Mouse (Mus musculus) intestine, embryonic 16.5 days (tissue): ENCODE data around the gene Hmgb1. TPM values are rescaled to one million over a fixed set of nuclear protein-coding genes. Genes with fewer than 3 reads are reported as not detected.
A peak's percentile ranks its signal among the peaks of the same experiment; 100 is the strongest.

Experiments
- ATAC-seq: fragments of 200-750 bp; cut with Nextera tagmentation; 2 replicates; pipeline ENCODE4 v1.8.0; 2017; ENCODE audit warnings: moderate TSS enrichment, moderate library complexity
- H3K27ac ChIP-seq: fragments of 300-500 bp; sonication (generic); 2 replicates; pipeline ENCODE4 v1.5.1; 2014; ENCODE audit warnings: mild to moderate bottlenecking, low read length
- H3K27me3 ChIP-seq: fragments of 300-500 bp; sonication (generic); replicated peaks from 2 replicates; pipeline ENCODE4 v1.6.1; 2014; ENCODE audit warnings: low read length, control low read depth, mixed read lengths; ENCODE audit not compliant: control insufficient read depth, insufficient read depth
- H3K36me3 ChIP-seq: fragments of 300-500 bp; sonication (generic); 2 replicates; pipeline ENCODE4 v1.6.1; 2014; ENCODE audit warnings: low read length, control low read depth; ENCODE audit not compliant: control insufficient read depth, insufficient read depth
- H3K4me1 ChIP-seq: fragments of 300-500 bp; sonication (generic); 2 replicates; pipeline ENCODE4 v1.6.1; 2014; ENCODE audit warnings: low read length, control low read depth, mixed read lengths; ENCODE audit not compliant: control insufficient read depth, insufficient read depth
- H3K4me2 ChIP-seq: fragments of 300-500 bp; sonication (generic); 2 replicates; pipeline ENCODE4 v1.6.1; 2014; ENCODE audit warnings: low read depth, low read length, control low read depth
- H3K4me3 ChIP-seq: fragments of 300-500 bp; sonication (generic); 2 replicates; pipeline ENCODE4 v1.5.1; 2014; ENCODE audit warnings: mild to moderate bottlenecking, low read length
- H3K9ac ChIP-seq: fragments of 300-500 bp; sonication (generic); 2 replicates; pipeline ENCODE4 v1.6.1; 2014; ENCODE audit warnings: low read depth, low read length
- H3K9me3 ChIP-seq: fragments of 300-500 bp; sonication (generic); 2 replicates; pipeline ENCODE4 v1.6.1; 2016; ENCODE audit warnings: low read length, control low read depth; ENCODE audit not compliant: control insufficient read depth
- WGBS: fragments of 180-500 bp; shearing (Covaris S2); extraction: QIAGEN DNeasy Blood & Tissue Kit; methylation state at CpG from one replicate; pipeline ENCODE4 v1.1.7; 2014; 5-methylcytosine and 5-hydroxymethylcytosine counted together
- polyA plus RNA-seq: library from polyadenylated mRNA; unstranded; fragments of >200 nt; fragmentation: Nextera tagmentation; extraction: Ambion mirVana; gene quantifications from 2 replicates; pipeline ENCODE4 v1.2.1, GENCODE M21; 2015

Gene Hmgb1
- polyA plus RNA-seq, 1 experiment from 2014 or later, result 921 TPM

- Histone ChIP-seq H3K4me1 (no peaks in the 10 kb centered on the region), H3K27ac (no peak overlapping the region), H3K9me3 (no peaks in the 10 kb centered on the region), H3K9ac (no peak overlapping the region), H3K4me3 (no peak overlapping the region), H3K36me3 (no peaks in the 10 kb centered on the region), H3K27me3 (no peaks in the 10 kb centered on the region), H3K4me2 (no peak overlapping the region)
- 80% methylated on average over 5 of the region's 5 CpGs for WGBS
- ATAC-seq, result no peak
Measured at GRCm38 (mm10) chr5:149089456-149089855, 94.8 kb downstream of the Hmgb1 start.

- Histone ChIP-seq H3K27me3 (no peaks in the 10 kb centered on the region), H3K4me2 (no peak overlapping the region), H3K9me3 (no peaks in the 10 kb centered on the region), H3K27ac (no peak overlapping the region), H3K4me3 (no peak overlapping the region), H3K9ac (no peak overlapping the region), H3K36me3 (no peaks in the 10 kb centered on the region), H3K4me1 (no peaks in the 10 kb centered on the region)
- 85% methylated on average over 6 of the region's 6 CpGs for WGBS
- ATAC-seq, result no peak
Measured at GRCm38 (mm10) chr5:149088891-149089290, 95.4 kb downstream of the Hmgb1 start.

DNA sequence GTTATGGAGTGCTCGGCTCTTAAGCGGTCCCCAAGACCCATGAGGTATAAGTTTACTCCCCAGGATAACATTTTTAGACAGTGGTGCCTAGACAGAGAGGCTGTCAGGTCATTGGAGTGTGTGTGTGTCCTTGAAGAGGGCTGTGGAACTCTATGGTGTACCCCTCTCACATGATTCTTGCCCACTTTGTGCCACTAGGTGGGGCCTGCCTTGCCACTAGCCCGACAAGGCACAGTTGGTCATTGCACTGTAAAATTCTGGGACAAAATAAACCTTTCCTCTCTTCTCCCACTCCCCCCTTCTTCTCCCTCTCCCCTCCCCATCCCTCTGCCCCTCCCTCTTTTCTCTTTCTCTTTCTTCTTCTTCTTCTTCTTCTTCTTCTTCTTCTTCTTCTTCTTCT is 96.1 kb downstream of the Hmgb1 start:
- no peaks in the 10 kb centered on the region for H3K9me3 ChIP-seq
- no peaks in the 10 kb centered on the region for H3K36me3 ChIP-seq
- H3K27ac ChIP-seq, result no peak overlapping the region
- ATAC-seq, result no peak
- no peaks in the 10 kb centered on the region for H3K27me3 ChIP-seq
- WGBS, result 70% methylated on average over 3 of the region's 3 CpGs
- H3K4me1 ChIP-seq, result no peaks in the 10 kb centered on the region
- H3K4me3 ChIP-seq, result no peak overlapping the region
- no peak overlapping the region for H3K4me2 ChIP-seq
- no peak overlapping the region for H3K9ac ChIP-seq

- WGBS, result 87% methylated on average over 10 of the region's 10 CpGs
- H3K27ac ChIP-seq, result no peak overlapping the region
- H3K9me3 ChIP-seq, result no peaks in the 10 kb centered on the region
- ATAC-seq, result no peak
- H3K4me2 ChIP-seq, result no peak overlapping the region
- no peak overlapping the region for H3K9ac ChIP-seq
- no peaks in the 10 kb centered on the region for H3K36me3 ChIP-seq
- H3K27me3 ChIP-seq, result no peaks in the 10 kb centered on the region
- H3K4me1 ChIP-seq, result no peaks in the 10 kb centered on the region
- H3K4me3 ChIP-seq, result no peak overlapping the region
Measured at GRCm38 (mm10) chr5:149086382-149087244, 97.7 kb downstream of the Hmgb1 start.

- 91% methylated on average over 8 of the region's 8 CpGs for WGBS
- peaks cover 12% of the 10 kb centered on the region for H3K4me1 ChIP-seq
- H3K27me3 ChIP-seq, result no peaks in the 10 kb centered on the region
- no peaks in the 10 kb centered on the region for H3K9me3 ChIP-seq
- no peak overlapping the region for H3K9ac ChIP-seq
- H3K4me3 ChIP-seq, result no peak overlapping the region
- H3K27ac ChIP-seq, result no peak overlapping the region
- H3K4me2 ChIP-seq, result no peak overlapping the region
- no peaks in the 10 kb centered on the region for H3K36me3 ChIP-seq
- ATAC-seq, result no peak
Measured at GRCm38 (mm10) chr5:149080466-149080865, 103.8 kb downstream of the Hmgb1 start.

- WGBS, result 41% methylated on average over 7 of the region's 7 CpGs
- no peak overlapping the region for H3K27ac ChIP-seq
- H3K4me2 ChIP-seq, result peak overlapping the region; percentile 40
- H3K4me1 ChIP-seq, result peaks cover 12% of the 10 kb centered on the region
- H3K36me3 ChIP-seq, result no peaks in the 10 kb centered on the region
- no peaks in the 10 kb centered on the region for H3K9me3 ChIP-seq
- peak overlapping the region; percentile 11 for H3K4me3 ChIP-seq
- ATAC-seq, result no peak
- H3K27me3 ChIP-seq, result no peaks in the 10 kb centered on the region
- H3K9ac ChIP-seq, result peak overlapping the region; percentile 40; the same call in 1 of the 2 replicates
Measured at GRCm38 (mm10) chr5:149079758-149080150, 104.5 kb downstream of the Hmgb1 start.

GRCm38 (mm10) chr5:149079018-149079757 is 105.1 kb downstream of the Hmgb1 start:
- Histone ChIP-seq H3K4me2 (peak overlapping the region; percentile 40), H3K9ac (peak overlapping the region; percentile 40), H3K4me1 (peaks cover 12% of the 10 kb centered on the region), H3K27ac (peak overlapping the region; percentile 33; the same call in 1 of the 2 replicates), H3K4me3 (peak overlapping the region; percentile 11), H3K36me3 (no peaks in the 10 kb centered on the region), H3K9me3 (no peaks in the 10 kb centered on the region), H3K27me3 (no peaks in the 10 kb centered on the region)
- ATAC-seq, result peak; percentile 65
- WGBS, result 15% methylated on average over 18 of the region's 18 CpGs

DNA sequence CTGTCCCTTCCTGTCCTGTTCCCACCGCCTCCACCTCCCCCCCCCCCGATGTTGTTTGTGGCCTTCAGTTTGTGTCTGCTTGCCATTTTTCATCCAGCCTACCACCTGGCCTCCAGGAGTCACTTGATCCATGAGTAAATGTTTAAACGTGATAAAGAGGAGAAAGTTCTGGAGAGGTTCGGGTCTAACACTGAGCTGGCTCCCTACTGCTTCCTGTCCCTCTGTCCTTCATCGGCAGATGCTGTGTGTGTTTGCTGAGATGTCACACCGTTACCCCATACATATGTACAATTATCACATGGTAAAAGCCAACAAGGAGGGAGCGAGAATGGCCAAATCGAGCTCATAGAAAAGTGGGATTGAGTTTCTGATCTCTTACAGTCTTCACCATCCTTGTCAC is 107.2 kb downstream of the Hmgb1 start:
- Histone ChIP-seq H3K9me3 (no peaks in the 10 kb centered on the region), H3K4me1 (peaks cover 12% of the 10 kb centered on the region), H3K27ac (no peak overlapping the region), H3K4me3 (no peak overlapping the region), H3K36me3 (no peaks in the 10 kb centered on the region), H3K9ac (no peak overlapping the region), H3K27me3 (no peaks in the 10 kb centered on the region), H3K4me2 (no peak overlapping the region)
- WGBS, result 75% methylated on average over 8 of the region's 8 CpGs
- ATAC-seq, result no peak

GRCm38 (mm10) chr5:149071546-149071945 is 112.7 kb downstream of the Hmgb1 start:
- Histone ChIP-seq H3K27ac (no peak overlapping the region), H3K36me3 (no peaks in the 10 kb centered on the region), H3K4me2 (no peak overlapping the region), H3K4me1 (no peaks in the 10 kb centered on the region), H3K9ac (no peak overlapping the region), H3K9me3 (no peaks in the 10 kb centered on the region), H3K27me3 (no peaks in the 10 kb centered on the region), H3K4me3 (no peak overlapping the region)
- no peak for ATAC-seq
- WGBS, result 93% methylated on average over 5 of the region's 5 CpGs
